Mouse (Mus musculus) heart, adult 2 months (tissue): ENCODE measurements at regions not wholly inside any gene's neighbourhood (a gene's known extent, or its start where the extent isn't known, plus 50 kb on each side); places are given as distances from the start of the nearest gene placed in this dataset.

ENCODE experiments used
- CTCF ChIP-seq: fragments of 200-600 bp; IDR thresholded peaks from 2 replicates; pipeline ENCODE4 v1.8.1; 2022; ENCODE audit warnings: antibody characterized with exemption, mild to moderate bottlenecking, moderate library complexity
- POLR2A ChIP-seq: fragments of 200-500 bp; IDR thresholded peaks from 2 replicates; pipeline ENCODE4 v1.6.1; 2011; ENCODE audit warnings: mild to moderate bottlenecking, low read depth, low read length, control low read depth; ENCODE audit not compliant: insufficient read depth

DNA sequence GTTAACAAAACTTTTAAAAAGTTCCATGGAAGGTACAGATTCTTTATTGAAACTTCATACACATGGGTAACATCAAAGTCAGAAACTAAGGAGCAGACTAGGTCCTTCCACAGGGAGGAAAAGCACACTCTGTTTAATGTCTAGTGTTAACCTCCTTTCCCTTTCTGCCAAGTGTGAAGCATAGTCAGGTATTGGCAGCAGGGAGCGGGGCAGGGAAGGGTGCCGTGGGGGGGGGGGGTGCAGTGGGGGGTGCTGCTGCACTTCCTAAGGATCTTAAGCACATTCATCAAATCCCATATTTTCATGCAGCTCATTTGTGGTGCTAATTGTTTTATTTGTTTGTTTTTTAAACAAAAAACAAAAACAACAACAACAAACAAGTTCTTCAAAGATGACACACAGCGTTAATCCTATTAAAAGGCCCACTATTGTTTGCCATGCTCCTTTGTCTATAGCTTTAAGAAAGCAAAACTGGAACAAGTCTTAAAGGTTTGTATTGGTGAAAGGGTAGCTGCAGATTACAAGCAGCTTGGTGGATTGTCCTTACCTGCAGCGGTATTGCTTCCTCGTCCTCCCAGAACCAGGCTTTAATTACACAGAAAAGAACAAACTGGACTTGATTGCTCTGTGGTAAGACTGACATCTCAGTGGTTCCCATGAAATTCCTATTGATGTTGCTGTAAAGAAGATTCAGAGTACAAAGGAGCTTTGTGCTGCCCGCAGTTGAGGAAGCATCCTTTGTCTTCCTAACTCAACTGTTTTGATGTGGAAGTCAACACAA is 310.2 kb upstream of the Dmac1 start:
- TF ChIP-seq CTCF (no peak), POLR2A (no peak)
